ENCODE assay signal across 24 mouse cellular contexts in the genomic region with DNA sequence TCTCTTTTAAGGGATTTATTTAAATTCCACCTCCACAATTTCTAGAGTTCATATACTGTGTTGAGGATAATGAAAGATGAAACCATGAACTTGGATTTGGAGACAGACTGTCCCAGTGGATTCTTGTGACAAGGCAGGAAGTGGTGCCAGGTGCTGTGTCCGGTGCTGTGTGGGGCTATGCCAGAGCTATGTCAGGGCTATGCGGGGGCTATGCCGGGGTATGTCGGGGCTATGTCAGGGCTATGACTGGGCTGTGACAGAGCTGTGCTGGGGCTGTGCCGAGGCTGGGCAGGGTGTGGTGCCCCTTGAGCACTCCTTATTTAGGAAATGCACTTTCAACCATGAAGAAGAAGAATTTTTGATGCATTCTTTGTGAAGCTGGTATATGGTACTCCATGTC.
DNase-seq lines count a peak whose midpoint lies in the region; ATAC-seq and TF ChIP-seq lines count a peak whose summit lies in the region.
"Had no signal": no experiment of that assay in that cellular context is flagged by ENCODE, and none has a peak within 500 bp of the region (broad histone marks: within the 10 kb centered on the region; RNA-seq: fewer than 3 reads in every experiment).

No protein-coding gene starts in this region.

- 72% methylated on average over 5 of the region's 5 CpGs for WGBS in heart, embryonic 11.5 days (ENCODE audit: insufficient replicate concordance)
- 74% methylated on average over 5 of the region's 5 CpGs for WGBS in heart, embryonic 12.5 days
- 48% methylated on average over 5 of the region's 5 CpGs for WGBS in lung, postnatal 0 days
- 64% methylated on average over 5 of the region's 5 CpGs for WGBS in embryonic facial prominence, embryonic 15.5 days
- 87% methylated on average over 5 of the region's 5 CpGs for WGBS in liver, embryonic 11.5 days

- H3K9me3 ChIP-seq in heart, embryonic 11.5 days (replicated peaks; ENCODE audit: control insufficient read depth, low read length) = no peaks in the 10 kb centered on the region
- H3K9me3 ChIP-seq in heart, embryonic 12.5 days (replicated peaks) = no peaks in the 10 kb centered on the region
- H3K9me3 ChIP-seq in lung, postnatal 0 days (ENCODE audit: low read length) = no peaks in the 10 kb centered on the region
- H3K9me3 ChIP-seq in embryonic facial prominence, embryonic 15.5 days (replicated peaks) = no peaks in the 10 kb centered on the region
- no peaks in the 10 kb centered on the region for H3K9me3 ChIP-seq in liver, embryonic 11.5 days (ENCODE audit: control insufficient read depth, low read length)
- H3K9me3 ChIP-seq: heart, embryonic 15.5 days; hindbrain, embryonic 15.5 days; midbrain, embryonic 13.5 days; neural tube, embryonic 12.5 days had no signal

- no peak for DNase-seq in lung, postnatal 0 days (ENCODE audit: low spot score)
- DNase-seq in lung, postnatal 4 days = no peak
- no peak for DNase-seq in liver, embryonic 11.5 days (ENCODE audit: low spot score)
- DNase-seq: adrenal gland, postnatal 10 days; cerebellum, adult 18-20 months; cerebellum, postnatal 36 days; embryo, embryonic 11 days; gastrocnemius, postnatal 36 days; heart, adult 2 months; heart, postnatal 36 days; kidney, adult 2 months; kidney, postnatal 25 days; layer of hippocampus, postnatal 36 days; lung, postnatal 10 days; thymus, postnatal 25 days had no signal

- H3K9ac ChIP-seq in heart, embryonic 11.5 days (ENCODE audit: low read depth, low read length) = no peak overlapping the region
- H3K9ac ChIP-seq in heart, embryonic 12.5 days = no peak overlapping the region
- no peak overlapping the region for H3K9ac ChIP-seq in lung, postnatal 0 days (replicated peaks; ENCODE audit: low read depth)
- no peak overlapping the region for H3K9ac ChIP-seq in embryonic facial prominence, embryonic 15.5 days
- H3K9ac ChIP-seq in liver, embryonic 11.5 days (ENCODE audit: low read depth, low read length) = no peak overlapping the region
- H3K9ac ChIP-seq: heart, embryonic 15.5 days; hindbrain, embryonic 15.5 days; liver, embryonic 14.5 days; midbrain, embryonic 13.5 days; neural tube, embryonic 12.5 days had no signal

- no peak overlapping the region for H3K27ac ChIP-seq in heart, embryonic 11.5 days (ENCODE audit: low read depth, low read length)
- H3K27ac ChIP-seq in heart, embryonic 12.5 days (ENCODE audit: poor library complexity, severe bottlenecking) = no peak overlapping the region
- H3K27ac ChIP-seq in lung, postnatal 0 days (ENCODE audit: low read length) = no peak overlapping the region
- H3K27ac ChIP-seq in embryonic facial prominence, embryonic 15.5 days (replicated peaks) = no peak overlapping the region
- no peak overlapping the region for H3K27ac ChIP-seq in liver, embryonic 11.5 days (ENCODE audit: low read depth, low read length)
- H3K27ac ChIP-seq: heart, adult 2 months; heart, embryonic 15.5 days; hindbrain, embryonic 15.5 days; liver, embryonic 14.5 days; midbrain, embryonic 13.5 days; neural tube, embryonic 12.5 days had no signal

- TF ChIP-seq CTCF in lung, postnatal 0 days (IDR thresholded peaks at IDR 0.05) = no peak

- no peak overlapping the region for H3K4me2 ChIP-seq in heart, embryonic 11.5 days
- no peak overlapping the region for H3K4me2 ChIP-seq in heart, embryonic 12.5 days
- H3K4me2 ChIP-seq in lung, postnatal 0 days (replicated peaks; ENCODE audit: low read depth, low read length) = no peak overlapping the region
- no peak overlapping the region for H3K4me2 ChIP-seq in embryonic facial prominence, embryonic 15.5 days (replicated peaks)
- no peak overlapping the region for H3K4me2 ChIP-seq in liver, embryonic 11.5 days
- H3K4me2 ChIP-seq: heart, embryonic 15.5 days; hindbrain, embryonic 15.5 days; midbrain, embryonic 13.5 days; neural tube, embryonic 12.5 days had no signal

- 0 out of 2 replicates have a peak, but pooled peaks have one; percentile 52 for ATAC-seq in heart, embryonic 11.5 days (replicated peaks; ENCODE audit: insufficient number of reproducible peaks, low FRiP score, low TSS enrichment)
- ATAC-seq in heart, embryonic 12.5 days (ENCODE audit: insufficient number of reproducible peaks, low FRiP score) = no peak
- ATAC-seq in lung, postnatal 0 days = peak; percentile 58
- ATAC-seq in embryonic facial prominence, embryonic 15.5 days (ENCODE audit: insufficient number of reproducible peaks, low FRiP score, low TSS enrichment, low read depth) = peak; percentile 72; the same call in 1 of the 2 replicates
- ATAC-seq in liver, embryonic 11.5 days (replicated peaks; ENCODE audit: low FRiP score) = no peak
- no peak for ATAC-seq in activated CD4-positive, CD25-positive, alpha-beta regulatory T cell, adult 4 months
- ATAC-seq: midbrain, embryonic 13.5 days had no signal

- no peak for TF ChIP-seq EP300 in lung, postnatal 0 days (IDR thresholded peaks at IDR 0.05)

- H3K36me3 ChIP-seq in heart, embryonic 11.5 days (ENCODE audit: control insufficient read depth, insufficient read depth, low read length) = no peaks in the 10 kb centered on the region
- no peaks in the 10 kb centered on the region for H3K36me3 ChIP-seq in heart, embryonic 12.5 days
- no peaks in the 10 kb centered on the region for H3K36me3 ChIP-seq in lung, postnatal 0 days (ENCODE audit: insufficient read depth, low read length)
- no peaks in the 10 kb centered on the region for H3K36me3 ChIP-seq in embryonic facial prominence, embryonic 15.5 days
- H3K36me3 ChIP-seq in liver, embryonic 11.5 days (ENCODE audit: control insufficient read depth, insufficient read depth, low read length) = no peaks in the 10 kb centered on the region
- H3K36me3 ChIP-seq: heart, embryonic 15.5 days; hindbrain, embryonic 15.5 days; midbrain, embryonic 13.5 days; neural tube, embryonic 12.5 days had no signal

- H3K4me3 ChIP-seq in heart, embryonic 11.5 days (ENCODE audit: low read depth, low read length) = no peak overlapping the region
- no peak overlapping the region for H3K4me3 ChIP-seq in heart, embryonic 12.5 days
- no peak overlapping the region for H3K4me3 ChIP-seq in lung, postnatal 0 days (ENCODE audit: low read depth, low read length)
- no peak overlapping the region for H3K4me3 ChIP-seq in embryonic facial prominence, embryonic 15.5 days (replicated peaks)
- no peak overlapping the region for H3K4me3 ChIP-seq in liver, embryonic 11.5 days (ENCODE audit: low read depth, low read length)
- H3K4me3 ChIP-seq: heart, adult 2 months; heart, embryonic 15.5 days; hindbrain, embryonic 15.5 days; midbrain, embryonic 13.5 days; neural tube, embryonic 12.5 days had no signal

- H3K4me1 ChIP-seq in heart, embryonic 11.5 days (ENCODE audit: control insufficient read depth, insufficient read depth, low read length) = no peaks in the 10 kb centered on the region
- H3K4me1 ChIP-seq in heart, embryonic 12.5 days (replicated peaks) = peaks cover 13% of the 10 kb centered on the region; the same call in 1 of the 2 replicates
- no peaks in the 10 kb centered on the region for H3K4me1 ChIP-seq in lung, postnatal 0 days (ENCODE audit: insufficient read depth, low read depth, low read length)
- peaks cover 17% of the 10 kb centered on the region for H3K4me1 ChIP-seq in embryonic facial prominence, embryonic 15.5 days
- no peaks in the 10 kb centered on the region for H3K4me1 ChIP-seq in liver, embryonic 11.5 days (replicated peaks; ENCODE audit: control insufficient read depth, insufficient read depth, low read length)
- H3K4me1 ChIP-seq: hindbrain, embryonic 15.5 days; neural tube, embryonic 12.5 days had no signal

- H3K27me3 ChIP-seq in heart, embryonic 11.5 days (ENCODE audit: control insufficient read depth, insufficient read depth, low read length) = no peaks in the 10 kb centered on the region
- no peaks in the 10 kb centered on the region for H3K27me3 ChIP-seq in heart, embryonic 12.5 days (replicated peaks)
- no peaks in the 10 kb centered on the region for H3K27me3 ChIP-seq in lung, postnatal 0 days (replicated peaks; ENCODE audit: insufficient read depth, low read length)
- H3K27me3 ChIP-seq in embryonic facial prominence, embryonic 15.5 days = no peaks in the 10 kb centered on the region
- H3K27me3 ChIP-seq in liver, embryonic 11.5 days (replicated peaks; ENCODE audit: control insufficient read depth, insufficient read depth, low read length) = no peaks in the 10 kb centered on the region
- H3K27me3 ChIP-seq: heart, embryonic 15.5 days; hindbrain, embryonic 15.5 days; midbrain, embryonic 13.5 days; neural tube, embryonic 12.5 days had no signal

Comparison
In these comparisons a context has a peak if more than half of its experiments do, and no peak if none do; other contexts are left out.
1. ATAC-seq: peak in heart, embryonic 11.5 days (single experiment), lung, postnatal 0 days (single experiment) and embryonic facial prominence, embryonic 15.5 days (single experiment); none in heart, embryonic 12.5 days (single experiment), liver, embryonic 11.5 days (single experiment) and activated CD4-positive, CD25-positive, alpha-beta regulatory T cell, adult 4 months (single experiment).